Mouse (Mus musculus) G1E (cell line): Measurements from ENCODE around the gene Tnc. TPM values are rescaled to one million over a fixed set of nuclear protein-coding genes. Genes with fewer than 3 reads are reported as not detected.

Experiments used
- ATAC-seq: 2 replicates; pipeline ENCODE4 v1.8.0; 2016; ENCODE audit warnings: mild to moderate bottlenecking; ENCODE audit not compliant: insufficient number of reproducible peaks, poor library complexity, low FRiP score, severe bottlenecking; ENCODE audit errors: extremely low read depth
- DNase-seq: peaks from one replicate; pipeline ENCODE4 v3.0.0; 2012; ENCODE audit warnings: low spot score
- H3K27me3 ChIP-seq: 2 replicates; pipeline ENCODE4 v1.6.1; 2012; ENCODE audit warnings: mild to moderate bottlenecking, low read length, inconsistent platforms; ENCODE audit not compliant: insufficient read depth
- H3K36me3 ChIP-seq: replicated peaks from 2 replicates; pipeline ENCODE3; 2012; ENCODE audit warnings: mild to moderate bottlenecking, inconsistent platforms
- H3K4me1 ChIP-seq: 2 replicates; pipeline ENCODE4 v1.6.1; 2012; ENCODE audit warnings: low read depth, low read length, inconsistent platforms, mixed read lengths; ENCODE audit not compliant: insufficient read depth
- H3K4me3 ChIP-seq: 2 replicates; pipeline ENCODE4 v1.5.1; 2012; ENCODE audit warnings: low read depth, mild to moderate bottlenecking, inconsistent platforms, low read length, moderate library complexity, mixed read lengths
- H3K9me3 ChIP-seq: replicated peaks from 2 replicates; pipeline ENCODE4 v1.6.1; 2012; ENCODE audit warnings: inconsistent platforms
- CTCF ChIP-seq: IDR thresholded peaks from 2 replicates; pipeline ENCODE4 v1.5.1; 2012; ENCODE audit warnings: low read depth, low read length, inconsistent platforms, mixed read lengths
- GATA1 ChIP-seq: IDR thresholded peaks from 2 replicates; pipeline ENCODE4 v1.6.1; 2012; ENCODE audit warnings: borderline replicate concordance, low read length, inconsistent platforms, mixed read lengths
- GATA2 ChIP-seq: IDR thresholded peaks from 2 replicates; pipeline ENCODE4 v1.6.1; 2012; ENCODE audit warnings: low read depth, low read length, inconsistent platforms, borderline replicate concordance
- POLR2AphosphoS5 ChIP-seq: IDR thresholded peaks from 2 replicates; pipeline ENCODE4 v1.6.1; 2012; ENCODE audit warnings: low read depth, low read length, inconsistent platforms; ENCODE audit not compliant: insufficient replicate concordance
- TAL1 ChIP-seq: conservative IDR thresholded peaks from 2 replicates; pipeline ENCODE4 v1.6.1; 2012; ENCODE audit warnings: low read depth, low read length, inconsistent platforms, mixed read lengths
- polyA plus RNA-seq: library from polyadenylated mRNA; stranded (reverse); fragments of >175 nt; gene quantifications from 2 replicates; pipeline ENCODE4 v1.2.3, GENCODE M21; 2012
- total RNA-seq, 2 experiments: library from RNA; stranded (forward) in 1 of 2; stranded (reverse) in 1 of 2; fragments of 200-1000 nt in 1 of 2; fragments of >200 nt in 1 of 2; fragmentation: Nextera tagmentation in 1 of 2; gene quantifications; 2 replicates each; pipeline ENCODE4 v1.2.3; 2014 to 2017

Tnc gene
- total and polyA plus RNA-seq, 3 experiments = 0.16 TPM; not detected in 2

DNA sequence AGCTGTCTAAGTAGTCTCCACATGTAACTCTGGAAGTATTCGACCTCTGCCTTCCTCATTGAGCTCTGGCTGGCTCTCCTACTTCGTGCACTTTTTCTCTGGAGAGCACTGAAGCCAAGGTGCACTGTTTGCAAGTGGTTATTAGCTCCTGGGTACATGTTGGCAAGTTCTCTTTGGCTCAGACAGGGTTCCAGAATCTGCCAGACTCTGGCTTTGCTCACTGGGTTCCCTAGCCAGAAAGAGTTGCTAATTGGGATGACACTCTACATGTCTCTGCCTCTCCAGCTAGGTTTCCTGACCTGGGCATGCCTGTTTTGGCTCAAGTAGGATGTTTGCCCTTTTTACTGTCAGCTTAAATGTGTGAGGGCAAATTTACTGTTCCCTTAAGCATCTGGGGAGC lies 13.6 kb downstream of the Tnc start:
- H3K4me1 ChIP-seq = no peaks in the 10 kb centered on the region
- H3K36me3 ChIP-seq = no peaks in the 10 kb centered on the region
- ATAC-seq (no peak), DNase-seq (no peak)
- no peak overlapping the region for H3K4me3 ChIP-seq
- H3K27me3 ChIP-seq = no peaks in the 10 kb centered on the region
- peaks cover 2% of the 10 kb centered on the region; the same call in 1 of the 2 replicates for H3K9me3 ChIP-seq
- TF ChIP-seq GATA2 (no peak), GATA1 (no peak), POLR2AphosphoS5 (no peak), CTCF (no peak), TAL1 (no peak)

DNA sequence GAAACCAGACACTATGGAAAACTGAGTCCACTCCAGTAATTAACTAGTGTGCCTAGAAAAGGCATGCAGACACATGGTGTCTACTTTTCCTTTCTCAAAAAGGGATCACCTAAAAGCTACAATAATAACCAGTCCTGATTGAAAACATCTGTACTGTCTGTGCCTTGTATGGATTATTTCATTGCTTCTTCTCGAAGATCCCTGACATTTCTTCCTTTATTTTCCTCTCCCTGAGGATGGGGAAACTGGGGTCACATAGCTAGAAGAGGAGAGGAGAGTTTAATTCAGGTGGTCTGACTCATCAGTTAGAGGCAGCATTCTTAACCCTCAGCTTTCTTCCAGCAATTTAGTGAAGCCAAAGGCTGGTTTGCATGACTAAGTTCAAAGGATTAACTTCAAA lies 17.3 kb downstream of the Tnc start:
- no peaks in the 10 kb centered on the region for H3K27me3 ChIP-seq
- no peaks in the 10 kb centered on the region for H3K4me1 ChIP-seq
- no peak for ATAC-seq
- H3K36me3 ChIP-seq = no peaks in the 10 kb centered on the region
- peaks cover 2% of the 10 kb centered on the region; the same call in 1 of the 2 replicates for H3K9me3 ChIP-seq
- no peak for DNase-seq
- H3K4me3 ChIP-seq = no peak overlapping the region
- no peak for TF ChIP-seq GATA1
- no peak for TF ChIP-seq CTCF
- TF ChIP-seq GATA2 = no peak
- TF ChIP-seq TAL1 = no peak
- TF ChIP-seq POLR2AphosphoS5 = no peak

DNA sequence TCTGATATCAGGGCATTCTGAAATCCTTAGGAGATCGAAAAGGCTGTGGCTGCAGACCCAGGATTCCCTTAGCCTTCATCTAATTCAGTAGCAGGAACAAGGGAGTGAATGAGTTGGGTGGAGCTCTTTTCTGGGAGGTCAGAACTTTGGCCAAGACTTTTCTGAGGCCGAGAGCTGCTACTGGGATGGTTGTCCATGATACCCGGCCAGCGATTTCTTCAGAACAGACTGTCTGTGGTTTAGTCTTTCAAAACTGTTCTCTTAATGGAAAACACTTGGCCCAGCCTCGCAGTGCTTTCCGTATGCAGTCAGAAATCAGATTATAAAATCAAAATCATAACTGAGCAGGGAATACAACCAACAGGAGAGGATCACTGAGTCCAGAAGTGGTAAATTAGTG lies 21.2 kb downstream of the Tnc start:
- no peaks in the 10 kb centered on the region for H3K27me3 ChIP-seq
- H3K4me3 ChIP-seq = no peak overlapping the region
- DNase-seq (no peak), ATAC-seq (no peak)
- H3K4me1 ChIP-seq = no peaks in the 10 kb centered on the region
- TF ChIP-seq CTCF (no peak), GATA2 (no peak), TAL1 (no peak), GATA1 (no peak), POLR2AphosphoS5 (no peak)
- H3K36me3 ChIP-seq = no peaks in the 10 kb centered on the region
- H3K9me3 ChIP-seq = no peaks in the 10 kb centered on the region

DNA sequence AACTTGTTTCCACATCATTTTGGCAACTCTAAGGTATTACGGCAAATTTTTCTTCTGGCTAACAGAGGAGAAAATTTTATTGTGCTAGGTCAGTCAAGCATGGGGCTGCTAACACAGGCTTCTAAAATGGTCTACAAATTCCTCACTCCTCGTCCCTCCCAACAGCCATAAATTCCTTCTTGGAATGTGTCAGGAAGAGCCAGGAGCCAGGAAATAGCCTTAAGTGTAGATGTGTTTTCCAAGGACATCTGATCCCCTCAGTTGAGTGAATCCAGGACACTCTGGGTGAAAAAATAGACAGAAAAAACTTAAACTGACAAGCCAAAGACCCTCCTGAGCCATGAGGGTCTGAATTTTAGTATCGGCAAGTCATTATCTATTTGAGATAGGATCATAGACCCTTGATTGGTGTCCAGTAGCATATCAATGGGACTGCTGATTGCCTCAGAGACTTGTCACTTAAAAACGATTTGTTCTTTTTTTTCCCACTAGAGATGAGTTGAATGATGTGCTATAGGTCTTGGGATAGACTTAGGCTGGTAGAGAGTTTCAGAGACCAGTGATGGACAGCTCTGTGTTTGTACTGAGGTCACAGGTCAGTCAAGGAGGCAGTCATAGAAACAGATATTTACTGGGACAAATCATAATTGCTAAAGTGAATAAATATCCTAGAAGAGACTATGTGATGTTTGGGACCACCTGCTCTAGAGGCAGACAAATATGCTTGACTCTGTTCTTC lies 22.6 kb downstream of the Tnc start:
- ATAC-seq = no peak
- peaks cover 6% of the 10 kb centered on the region for H3K9me3 ChIP-seq
- TF ChIP-seq GATA1 = no peak
- no peak for TF ChIP-seq CTCF
- TF ChIP-seq GATA2 = no peak
- no peak for TF ChIP-seq POLR2AphosphoS5
- no peak for TF ChIP-seq TAL1
- H3K36me3 ChIP-seq = no peaks in the 10 kb centered on the region
- H3K4me3 ChIP-seq = no peak overlapping the region
- DNase-seq = no peak
- H3K27me3 ChIP-seq = no peaks in the 10 kb centered on the region
- no peaks in the 10 kb centered on the region for H3K4me1 ChIP-seq

DNA sequence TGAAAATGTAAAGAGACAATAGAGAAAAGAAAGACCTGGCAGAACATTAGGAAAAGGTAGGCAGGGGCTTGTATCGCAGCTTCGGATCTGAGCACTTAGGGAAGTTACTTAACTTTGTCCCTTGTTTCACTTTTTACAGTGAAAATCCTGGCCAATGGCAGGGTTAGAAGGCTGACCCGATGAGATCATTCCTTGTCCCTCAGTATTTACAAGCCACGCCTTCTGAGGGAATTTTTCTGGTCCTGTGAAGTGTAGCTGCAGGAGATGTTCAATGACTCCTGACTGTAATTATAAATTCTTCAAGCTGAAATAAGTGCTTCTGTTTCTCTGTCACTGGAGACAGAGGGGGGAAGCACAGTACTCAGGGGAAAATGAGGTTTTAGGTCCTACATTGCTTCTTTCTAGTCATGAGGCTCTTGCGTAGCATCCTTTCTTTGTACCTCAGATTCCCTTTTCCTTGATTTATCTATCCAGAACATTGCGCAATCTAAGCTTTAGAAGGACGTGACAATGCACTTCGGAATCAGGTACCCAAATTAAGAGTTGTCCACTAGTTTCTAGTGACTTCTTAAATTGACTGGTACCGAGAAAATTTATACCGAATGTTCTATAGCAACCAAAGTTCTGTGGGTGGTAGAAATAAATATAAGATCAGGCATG lies 25.8 kb downstream of the Tnc start:
- DNase-seq (no peak), ATAC-seq (no peak)
- H3K9me3 ChIP-seq = peaks cover 26% of the 10 kb centered on the region
- no peaks in the 10 kb centered on the region for H3K36me3 ChIP-seq
- H3K27me3 ChIP-seq = no peaks in the 10 kb centered on the region; the same call in 1 of the 2 replicates
- no peak for TF ChIP-seq POLR2AphosphoS5
- TF ChIP-seq GATA1 = no peak
- no peak for TF ChIP-seq CTCF
- no peak for TF ChIP-seq TAL1
- TF ChIP-seq GATA2 = no peak
- no peak overlapping the region for H3K4me3 ChIP-seq
- no peaks in the 10 kb centered on the region for H3K4me1 ChIP-seq

DNA sequence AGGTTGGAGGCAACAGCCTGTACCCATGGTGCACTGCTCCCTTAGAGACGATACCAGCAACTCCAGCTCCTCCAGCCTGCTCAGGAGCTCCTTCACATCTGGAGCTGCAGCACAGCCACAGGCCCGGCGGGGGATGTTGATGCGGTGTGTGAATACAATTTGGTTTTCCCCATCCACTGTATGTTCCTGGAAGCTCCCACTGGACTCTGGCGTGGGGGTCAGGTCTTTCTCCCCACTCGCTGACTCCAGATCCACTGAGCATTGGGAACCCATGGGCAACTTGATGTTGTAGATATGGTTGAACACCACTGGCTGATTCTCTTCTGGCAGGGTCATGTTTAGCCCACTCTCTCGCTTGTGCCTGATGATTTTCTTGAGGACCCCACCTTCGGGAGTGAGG lies 26.7 kb downstream of the Tnc start:
- DNase-seq (no peak), ATAC-seq (no peak)
- no peaks in the 10 kb centered on the region for H3K36me3 ChIP-seq
- peaks cover 26% of the 10 kb centered on the region for H3K9me3 ChIP-seq
- H3K4me1 ChIP-seq = no peaks in the 10 kb centered on the region
- H3K27me3 ChIP-seq = no peaks in the 10 kb centered on the region; the same call in 1 of the 2 replicates
- TF ChIP-seq GATA2 (no peak), TAL1 (no peak), POLR2AphosphoS5 (no peak), GATA1 (no peak), CTCF (no peak)
- no peak overlapping the region for H3K4me3 ChIP-seq

DNA sequence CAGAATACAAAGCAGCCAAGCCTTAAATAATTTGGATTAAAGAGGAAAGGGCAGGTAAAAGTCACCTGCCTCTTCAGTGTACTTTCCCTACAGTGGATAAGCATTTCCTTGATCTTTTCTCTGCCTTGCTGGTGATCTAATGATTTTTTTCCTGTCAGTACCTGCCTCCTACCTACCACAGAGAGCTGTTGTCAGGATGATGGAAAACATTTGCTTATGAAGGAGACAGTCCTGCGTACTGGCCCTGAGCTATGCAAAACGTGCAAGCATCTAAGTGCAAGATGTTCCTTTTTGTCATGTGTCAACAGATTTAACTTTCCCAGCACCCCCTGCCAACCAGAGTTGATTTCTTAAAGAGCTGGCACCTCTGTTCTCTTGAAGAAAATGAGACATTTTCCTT lies 35.5 kb downstream of the Tnc start:
- no peaks in the 10 kb centered on the region for H3K4me1 ChIP-seq
- ATAC-seq (no peak), DNase-seq (no peak)
- no peaks in the 10 kb centered on the region for H3K27me3 ChIP-seq
- TF ChIP-seq POLR2AphosphoS5 (no peak), GATA1 (no peak), CTCF (no peak), TAL1 (no peak)
- H3K9me3 ChIP-seq = peaks cover 42% of the 10 kb centered on the region
- no peaks in the 10 kb centered on the region for H3K36me3 ChIP-seq
- H3K4me3 ChIP-seq = no peak overlapping the region
